Mouse (Mus musculus) intestine, embryonic 15.5 days (tissue): ENCODE data around the gene Gm29289. TPM values are rescaled to one million over a fixed set of nuclear protein-coding genes. Genes with fewer than 3 reads are reported as not detected.
"Not testable (repeated sequence)": the region's sequence is repeated elsewhere in the genome, so short reads cannot be mapped to it uniquely, and the experiment has no call there.

Experiments
- ATAC-seq: fragments of 200-750 bp; cut with Nextera tagmentation; 2 replicates; pipeline ENCODE4 v1.8.0; 2017; ENCODE audit warnings: moderate TSS enrichment, moderate library complexity
- H3K27ac ChIP-seq: fragments of 300-500 bp; sonication (generic); 2 replicates; pipeline ENCODE4 v1.5.1; 2015; ENCODE audit warnings: mild to moderate bottlenecking, inconsistent platforms
- H3K27me3 ChIP-seq: fragments of 300-500 bp; sonication (generic); replicated peaks from 2 replicates; pipeline ENCODE4 v1.6.1; 2015; ENCODE audit warnings: inconsistent platforms
- H3K36me3 ChIP-seq: fragments of 300-500 bp; sonication (generic); 2 replicates; pipeline ENCODE4 v1.6.1; 2015; ENCODE audit warnings: inconsistent platforms
- H3K4me1 ChIP-seq: fragments of 300-500 bp; sonication (generic); replicated peaks from 2 replicates; pipeline ENCODE4 v1.6.1; 2015; ENCODE audit warnings: inconsistent platforms
- H3K4me2 ChIP-seq: fragments of 300-500 bp; sonication (generic); replicated peaks from 2 replicates; pipeline ENCODE4 v1.6.1; 2015; ENCODE audit warnings: mild to moderate bottlenecking, inconsistent platforms
- H3K4me3 ChIP-seq: fragments of 300-500 bp; sonication (generic); replicated peaks from 2 replicates; pipeline ENCODE4 v1.5.1; 2015; ENCODE audit warnings: inconsistent platforms
- H3K9ac ChIP-seq: fragments of 300-500 bp; sonication (generic); 2 replicates; pipeline ENCODE4 v1.6.1; 2015; ENCODE audit warnings: inconsistent platforms
- H3K9me3 ChIP-seq: fragments of 300-500 bp; sonication (generic); 2 replicates; pipeline ENCODE4 v1.6.1; 2016; ENCODE audit warnings: inconsistent platforms
- WGBS: fragments of 180-500 bp; shearing (Covaris S2); methylation state at CpG from one replicate; pipeline ENCODE4 v1.1.7; 2015; 5-methylcytosine and 5-hydroxymethylcytosine counted together
- polyA plus RNA-seq: library from polyadenylated mRNA; unstranded; fragments of >200 nt; fragmentation: Nextera tagmentation; extraction: Ambion mirVana; gene quantifications from 2 replicates; pipeline ENCODE4 v1.2.1, GENCODE M21; 2015

The Gm29289 gene
- polyA plus RNA-seq, result not detected in 2 replicates

DNA sequence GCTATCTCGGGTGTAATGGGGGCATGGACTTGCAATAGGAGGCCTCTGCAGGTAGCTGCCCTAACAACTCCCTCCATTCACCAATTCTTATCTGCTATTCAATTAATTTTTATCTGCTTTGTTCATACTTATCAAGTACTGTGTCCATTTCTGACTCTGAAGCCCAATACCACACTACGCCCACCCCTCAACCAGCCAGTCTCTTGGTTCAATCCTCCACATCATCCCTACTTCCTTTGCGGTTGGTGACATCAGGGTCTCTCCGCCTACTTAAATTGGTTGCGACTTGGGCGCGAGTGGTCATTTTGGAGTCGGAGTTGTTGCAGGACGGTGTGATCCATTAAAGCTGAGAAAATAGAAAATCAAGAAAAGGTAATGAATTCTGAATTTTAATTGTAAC, at the start of gene Gm29289:
TSS of gene Gm29289 (plus strand) at position 301 of the 400 bp plus-strand sequence.
- H3K9ac ChIP-seq, H3K4me3 ChIP-seq, H3K9me3 ChIP-seq, H3K27me3 ChIP-seq, H3K4me2 ChIP-seq, ATAC-seq, H3K4me1 ChIP-seq, H3K27ac ChIP-seq, H3K36me3 ChIP-seq: not testable (repeated sequence)
- WGBS, result no CpG with 5 or more reads among the region's 9 CpGs

DNA sequence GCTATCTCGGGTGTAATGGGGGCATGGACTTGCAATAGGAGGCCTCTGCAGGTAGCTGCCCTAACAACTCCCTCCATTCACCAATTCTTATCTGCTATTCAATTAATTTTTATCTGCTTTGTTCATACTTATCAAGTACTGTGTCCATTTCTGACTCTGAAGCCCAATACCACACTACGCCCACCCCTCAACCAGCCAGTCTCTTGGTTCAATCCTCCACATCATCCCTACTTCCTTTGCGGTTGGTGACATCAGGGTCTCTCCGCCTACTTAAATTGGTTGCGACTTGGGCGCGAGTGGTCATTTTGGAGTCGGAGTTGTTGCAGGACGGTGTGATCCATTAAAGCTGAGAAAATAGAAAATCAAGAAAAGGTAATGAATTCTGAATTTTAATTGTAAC, 31.7 kb upstream of the Gm29289 start, which contains the start of gene Gm10352:
TSS of gene Gm10352 (plus strand) at position 301 of the 400 bp plus-strand sequence.
- not testable (repeated sequence) for H3K9ac ChIP-seq, H3K27ac ChIP-seq, H3K4me1 ChIP-seq, H3K4me2 ChIP-seq, ATAC-seq, H3K4me3 ChIP-seq, H3K9me3 ChIP-seq, H3K36me3 ChIP-seq, H3K27me3 ChIP-seq
- WGBS, result no CpG with 5 or more reads among the region's 9 CpGs

Other genes starting within 250 kb of the Gm29289 start
- not detected in 2 replicates for gene H2al2b, start 211.9 kb upstream of the Gm29289 start, polyA plus RNA-seq
- not detected in 2 replicates for gene Gm4064, start 136.4 kb upstream of the Gm29289 start, polyA plus RNA-seq
- gene Rbmy, start 101.9 kb upstream of the Gm29289 start, polyA plus RNA-seq, result not detected in 2 replicates
- gene Gm10256, start 101.9 kb upstream of the Gm29289 start, polyA plus RNA-seq, result not detected in 2 replicates
- gene Gm10352, start 31.6 kb upstream of the Gm29289 start, polyA plus RNA-seq, result 0.09 and 0.30 TPM in 2 replicates